Mouse (Mus musculus) layer of hippocampus, postnatal 25 days (tissue): ENCODE data around the gene Gtdc1. TPM values are rescaled to one million over a fixed set of nuclear protein-coding genes. Genes with fewer than 3 reads are reported as not detected.

ENCODE experiments used
- DNase-seq, 2 experiments: peaks; one replicate each; pipeline ENCODE4 v3.0.0; 2022; ENCODE audit warnings: mixed read lengths in 2 of 2, low spot score in 1 of 2; ENCODE audit errors: extremely low spot score in 1 of 2
- total RNA-seq, 2 experiments: library from RNA; stranded (reverse); gene quantifications; 2 replicates each; pipeline ENCODE4 v1.2.3; 2021

The Gtdc1 gene
- total RNA-seq, 2 experiments from 2014 or later: 57.4 to 61.7 TPM

- DNase-seq: no peak
These were observed 135.6 kb downstream of the Gtdc1 start for GRCm38 (mm10) chr2:44791840-44792239.

GRCm38 (mm10) chr2:44791134-44791533 is 136.3 kb downstream of the Gtdc1 start:
- no peak for DNase-seq

GRCm38 (mm10) chr2:44782746-44783145 is 144.7 kb downstream of the Gtdc1 start:
- DNase-seq: no peak

GRCm38 (mm10) chr2:44780961-44781360 is 146.5 kb downstream of the Gtdc1 start:
- no peak for DNase-seq

- no peak for DNase-seq
These were observed 163.6 kb downstream of the Gtdc1 start for GRCm38 (mm10) chr2:44763898-44764297.

- no peak for DNase-seq
These were observed 190.8 kb downstream of the Gtdc1 start for GRCm38 (mm10) chr2:44736618-44737017.

- DNase-seq: no peak
These were observed 206.0 kb downstream of the Gtdc1 start for GRCm38 (mm10) chr2:44721461-44721860.

- no peak for DNase-seq
These were observed 221.4 kb downstream of the Gtdc1 start for GRCm38 (mm10) chr2:44705883-44706615.

- no peak for DNase-seq
These were observed 227.2 kb downstream of the Gtdc1 start for GRCm38 (mm10) chr2:44700276-44700675.

- no peak for DNase-seq
These were observed 231.0 kb downstream of the Gtdc1 start for GRCm38 (mm10) chr2:44696441-44696840.

GRCm38 (mm10) chr2:44693898-44694297 is 233.6 kb downstream of the Gtdc1 start:
- DNase-seq: no peak

- no peak for DNase-seq
These were observed 263.4 kb downstream of the Gtdc1 start for GRCm38 (mm10) chr2:44664049-44664448.

- DNase-seq: no peak
These were observed 267.6 kb downstream of the Gtdc1 start for GRCm38 (mm10) chr2:44659870-44660269.

GRCm38 (mm10) chr2:44659011-44659410 is 268.4 kb downstream of the Gtdc1 start:
- no peak for DNase-seq

GRCm38 (mm10) chr2:44648537-44648936 is 278.9 kb downstream of the Gtdc1 start:
- no peak for DNase-seq

- DNase-seq: no peak
These were observed 281.1 kb downstream of the Gtdc1 start for GRCm38 (mm10) chr2:44646398-44646797.

GRCm38 (mm10) chr2:44639370-44639769 is 288.1 kb downstream of the Gtdc1 start:
- no peak for DNase-seq

- no peak for DNase-seq
These were observed 289.3 kb downstream of the Gtdc1 start for GRCm38 (mm10) chr2:44638157-44638556.

GRCm38 (mm10) chr2:44633971-44634370 is 293.5 kb downstream of the Gtdc1 start:
- no peak for DNase-seq

GRCm38 (mm10) chr2:44633064-44633463 is 294.4 kb downstream of the Gtdc1 start:
- DNase-seq: no peak

GRCm38 (mm10) chr2:44632584-44632983 is 294.9 kb downstream of the Gtdc1 start:
- no peak for DNase-seq

GRCm38 (mm10) chr2:44631064-44631463 is 296.4 kb downstream of the Gtdc1 start:
- no peak for DNase-seq

- no peak for DNase-seq
These were observed 298.7 kb downstream of the Gtdc1 start for GRCm38 (mm10) chr2:44628778-44629177.
